Mouse (Mus musculus): ENCODE measurements around the gene Tbpl2. TPM values are rescaled to one million over a fixed set of nuclear protein-coding genes. Genes with fewer than 3 reads are reported as not detected.

Gene Tbpl2
- polyA plus RNA-seq (2015; fragmentation: Nextera tagmentation; extraction: Ambion mirVana), result not detected in 2 replicates

DNA sequence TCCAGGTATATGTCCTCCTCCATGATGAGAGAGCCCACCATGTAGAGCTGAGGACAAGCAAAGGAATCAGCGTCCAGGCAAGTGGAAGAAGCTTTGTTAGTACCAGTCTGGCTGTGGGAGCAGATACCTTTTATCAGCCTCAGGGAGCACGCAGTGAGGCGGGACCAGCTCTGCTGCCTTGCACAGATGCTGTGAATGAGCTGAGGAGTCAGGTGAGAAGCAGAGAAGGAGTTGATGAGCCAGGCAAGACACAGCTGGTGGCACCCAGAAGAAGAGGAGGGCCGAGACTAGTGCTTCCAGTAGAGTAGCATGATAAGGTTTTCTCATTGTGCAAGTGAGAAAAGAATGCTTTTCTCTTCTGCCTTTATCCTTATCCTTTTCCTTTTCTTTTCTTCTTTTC lies at the start of gene Tbpl2:
TSS of gene Tbpl2 (minus strand) at position 101 of the 400 bp plus-strand sequence.
- no peaks in the 10 kb centered on the region for H3K4me1 ChIP-seq (ENCODE audit: insufficient read depth)
- H3K27me3 ChIP-seq (ENCODE audit: insufficient read depth, low read length), result no peaks in the 10 kb centered on the region
- TF ChIP-seq CTCF (IDR thresholded peaks at IDR 0.05; ENCODE audit: low read depth), result no peak
- TF ChIP-seq EP300 (IDR thresholded peaks at IDR 0.05; ENCODE audit: low read depth), result no peak
- H3K9me3 ChIP-seq (ENCODE audit: low read length), result no peaks in the 10 kb centered on the region
- WGBS (ENCODE audit: insufficient replicate concordance), result 59% methylated on average over 4 of the region's 4 CpGs
- H3K4me2 ChIP-seq (ENCODE audit: low read depth, low read length), result no peak within 1 kb of the TSS
- no peak within 1 kb of the TSS for H3K27ac ChIP-seq (ENCODE audit: low read depth)
- ATAC-seq, result no peak
- H3K4me3 ChIP-seq (ENCODE audit: low read depth, low read length), result no peak within 1 kb of the TSS
- no peak for DNase-seq
- no peaks in the 10 kb centered on the region for H3K36me3 ChIP-seq (replicated peaks; ENCODE audit: insufficient read depth, low read length)
- H3K9ac ChIP-seq (replicated peaks), result no peak within 1 kb of the TSS

DNA sequence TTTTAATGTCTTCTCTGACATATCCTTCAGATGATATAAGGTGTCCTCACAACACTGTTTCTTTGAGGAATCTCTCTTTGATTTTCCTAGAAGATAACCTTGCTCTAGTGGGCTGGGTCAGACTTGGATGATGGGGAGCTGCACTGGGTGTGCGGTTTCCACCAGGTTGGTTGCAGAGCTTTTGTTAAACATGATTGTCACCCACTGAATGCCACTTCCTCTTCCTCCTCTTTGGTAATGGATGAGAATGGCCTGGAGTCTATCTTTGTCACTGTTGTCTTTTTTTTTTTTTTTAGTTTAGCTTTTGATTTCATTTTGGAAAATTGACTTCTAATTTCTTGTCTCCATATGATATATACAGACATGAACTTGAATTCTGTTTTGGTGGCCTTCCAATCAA lies 38.0 kb upstream of the Tbpl2 start:
- no peak for TF ChIP-seq EP300 (IDR thresholded peaks at IDR 0.05; ENCODE audit: low read depth)
- TF ChIP-seq CTCF (IDR thresholded peaks at IDR 0.05; ENCODE audit: low read depth), result no peak
- 58% methylated on average over 1 of the region's 1 CpGs for WGBS (ENCODE audit: insufficient replicate concordance)
- ATAC-seq, result no peak

DNA sequence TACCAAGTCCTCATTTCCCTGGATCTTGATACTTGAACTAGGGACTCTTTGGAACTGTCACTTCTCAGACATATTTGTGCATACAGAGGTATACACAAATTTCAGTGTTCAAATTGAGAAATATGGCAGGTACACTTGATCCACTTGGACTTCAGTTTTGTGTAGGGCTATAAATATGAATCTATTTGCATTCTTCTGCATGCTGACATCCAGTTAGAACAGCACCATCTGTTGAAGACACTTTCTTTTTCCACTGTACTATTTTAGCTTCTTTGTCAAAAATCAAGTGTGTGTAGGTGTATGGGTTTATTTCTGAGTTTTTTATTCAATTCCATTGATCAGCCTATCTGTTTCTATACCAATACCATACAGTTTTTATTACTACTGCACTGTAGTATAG lies 12.7 kb upstream of the Tbpl2 start:
- H3K9ac ChIP-seq (replicated peaks), result no peak overlapping the region
- H3K9me3 ChIP-seq (ENCODE audit: low read length), result no peaks in the 10 kb centered on the region
- no peak overlapping the region for H3K4me2 ChIP-seq (ENCODE audit: low read depth, low read length)
- DNase-seq (no peak), ATAC-seq (no peak)
- no peak overlapping the region for H3K27ac ChIP-seq (ENCODE audit: low read depth)
- TF ChIP-seq EP300 (IDR thresholded peaks at IDR 0.05; ENCODE audit: low read depth) (no peak), CTCF (IDR thresholded peaks at IDR 0.05; ENCODE audit: low read depth) (no peak)
- H3K27me3 ChIP-seq (ENCODE audit: insufficient read depth, low read length), result no peaks in the 10 kb centered on the region
- no peaks in the 10 kb centered on the region for H3K4me1 ChIP-seq (ENCODE audit: insufficient read depth)
- H3K36me3 ChIP-seq (replicated peaks; ENCODE audit: insufficient read depth, low read length), result no peaks in the 10 kb centered on the region
- H3K4me3 ChIP-seq (ENCODE audit: low read depth, low read length), result no peak overlapping the region

More for the DNA sequence above, 38.0 kb upstream of the Tbpl2 start:
- no peak overlapping the region for H3K27ac ChIP-seq (ENCODE audit: low read depth)
- no peak overlapping the region for H3K4me3 ChIP-seq (ENCODE audit: low read depth, low read length)
- no peak overlapping the region for H3K9ac ChIP-seq (replicated peaks)
- DNase-seq, result no peak
- no peaks in the 10 kb centered on the region for H3K9me3 ChIP-seq (ENCODE audit: low read length)
- H3K4me2 ChIP-seq (ENCODE audit: low read depth, low read length), result no peak overlapping the region
- H3K4me1 ChIP-seq (ENCODE audit: insufficient read depth), result no peaks in the 10 kb centered on the region
- no peaks in the 10 kb centered on the region for H3K27me3 ChIP-seq (ENCODE audit: insufficient read depth, low read length)
- H3K36me3 ChIP-seq (replicated peaks; ENCODE audit: insufficient read depth, low read length), result no peaks in the 10 kb centered on the region

DNA sequence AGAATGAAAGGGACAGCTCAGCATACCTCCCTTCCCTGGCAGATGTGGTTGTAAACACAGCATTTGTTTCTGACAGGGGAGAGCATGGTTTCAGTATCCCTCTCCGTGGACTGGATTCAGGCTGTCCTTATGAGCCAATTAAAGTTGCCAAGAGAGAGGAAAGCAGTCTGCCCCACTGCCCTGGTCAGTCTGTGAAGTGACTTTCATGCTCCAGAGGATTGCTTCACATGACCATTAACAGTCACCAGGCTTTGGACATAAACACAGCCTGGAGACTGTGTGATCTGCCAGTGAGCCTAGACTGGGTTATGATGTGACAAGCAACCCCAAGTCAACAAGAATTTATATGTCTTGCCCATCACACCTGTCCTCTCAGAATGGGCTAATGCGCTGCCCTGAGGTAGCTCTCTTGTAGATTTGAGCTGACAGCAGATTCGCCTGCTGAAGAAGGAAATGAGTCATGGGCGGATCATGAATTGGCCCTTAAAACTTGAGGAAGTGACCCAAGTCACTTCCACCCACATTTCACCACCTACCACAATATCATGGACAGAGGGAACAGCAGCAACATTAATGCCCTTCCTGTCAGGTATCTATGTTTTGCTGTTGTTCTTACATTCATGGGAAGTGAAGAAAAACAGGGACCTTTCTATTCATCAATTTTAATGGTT lies 7.4 kb upstream of the Tbpl2 start:
- WGBS (ENCODE audit: insufficient replicate concordance), result 41% methylated on average over 4 of the region's 4 CpGs
- H3K4me2 ChIP-seq (ENCODE audit: low read depth, low read length), result no peak overlapping the region
- H3K4me1 ChIP-seq (ENCODE audit: insufficient read depth), result no peaks in the 10 kb centered on the region
- H3K9me3 ChIP-seq (ENCODE audit: low read length), result no peaks in the 10 kb centered on the region
- ATAC-seq, result no peak
- no peak for TF ChIP-seq CTCF (IDR thresholded peaks at IDR 0.05; ENCODE audit: low read depth)
- TF ChIP-seq EP300 (IDR thresholded peaks at IDR 0.05; ENCODE audit: low read depth), result no peak
- no peak for DNase-seq
- H3K27ac ChIP-seq (ENCODE audit: low read depth), result no peak overlapping the region
- H3K4me3 ChIP-seq (ENCODE audit: low read depth, low read length), result no peak overlapping the region
- no peak overlapping the region for H3K9ac ChIP-seq (replicated peaks)
- no peaks in the 10 kb centered on the region for H3K36me3 ChIP-seq (replicated peaks; ENCODE audit: insufficient read depth, low read length)
- no peaks in the 10 kb centered on the region for H3K27me3 ChIP-seq (ENCODE audit: insufficient read depth, low read length)

- 60% methylated on average over 1 of the region's 1 CpGs for WGBS (ENCODE audit: insufficient replicate concordance)
- ATAC-seq, result no peak
- TF ChIP-seq CTCF (IDR thresholded peaks at IDR 0.05; ENCODE audit: low read depth) (no peak), EP300 (IDR thresholded peaks at IDR 0.05; ENCODE audit: low read depth) (no peak)
Measured at GRCm38 (mm10) chr2:24090921-24091320, 5.5 kb downstream of the Tbpl2 start.

DNA sequence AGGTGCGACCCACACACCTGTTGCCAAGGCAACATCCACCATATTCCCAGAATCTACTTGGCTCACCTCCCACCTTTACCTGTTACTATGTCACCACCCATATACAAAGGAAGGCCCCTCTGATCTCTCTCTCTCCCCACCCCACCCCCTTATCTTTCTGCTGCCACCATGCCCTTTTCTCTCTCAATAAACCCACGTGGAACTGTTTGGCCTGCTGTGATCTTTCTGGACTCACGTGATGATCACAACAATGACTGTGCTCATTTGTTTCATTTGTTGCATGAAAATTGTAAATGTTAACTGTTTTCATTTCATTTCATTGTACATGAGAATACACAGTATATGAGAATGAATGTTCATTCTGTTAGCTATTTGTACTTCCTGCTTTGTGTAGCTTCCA lies 45.9 kb downstream of the Tbpl2 start:
- no peak overlapping the region for H3K4me3 ChIP-seq (ENCODE audit: low read depth, low read length)
- no peaks in the 10 kb centered on the region for H3K9me3 ChIP-seq (ENCODE audit: low read length)
- TF ChIP-seq CTCF (IDR thresholded peaks at IDR 0.05; ENCODE audit: low read depth) (no peak), EP300 (IDR thresholded peaks at IDR 0.05; ENCODE audit: low read depth) (no peak)
- no peaks in the 10 kb centered on the region for H3K36me3 ChIP-seq (replicated peaks; ENCODE audit: insufficient read depth, low read length)
- DNase-seq (no peak), ATAC-seq (no peak)
- H3K4me1 ChIP-seq (ENCODE audit: insufficient read depth), result 0 out of 2 replicates have a peak, but pooled peaks cover 3% of the 10 kb centered on the region
- H3K27me3 ChIP-seq (ENCODE audit: insufficient read depth, low read length), result no peaks in the 10 kb centered on the region
- no peak overlapping the region for H3K27ac ChIP-seq (ENCODE audit: low read depth)
- no peak overlapping the region for H3K4me2 ChIP-seq (ENCODE audit: low read depth, low read length)
- H3K9ac ChIP-seq (replicated peaks), result no peak overlapping the region
- 57% methylated on average over 3 of the region's 3 CpGs for WGBS (ENCODE audit: insufficient replicate concordance)

More at GRCm38 (mm10) chr2:24090921-24091320, 5.5 kb downstream of the Tbpl2 start:
- Histone ChIP-seq H3K9ac (replicated peaks) (no peak overlapping the region), H3K4me3 (ENCODE audit: low read depth, low read length) (no peak overlapping the region), H3K36me3 (replicated peaks; ENCODE audit: insufficient read depth, low read length) (no peaks in the 10 kb centered on the region), H3K4me1 (ENCODE audit: insufficient read depth) (no peaks in the 10 kb centered on the region), H3K27ac (ENCODE audit: low read depth) (no peak overlapping the region), H3K4me2 (ENCODE audit: low read depth, low read length) (no peak overlapping the region), H3K27me3 (ENCODE audit: insufficient read depth, low read length) (no peaks in the 10 kb centered on the region), H3K9me3 (ENCODE audit: low read length) (no peaks in the 10 kb centered on the region)
- no peak for DNase-seq
